Mouse (Mus musculus) ES-Bruce4 (cell line): ENCODE data around the gene Plk1.

Experiments used
- CTCF ChIP-seq: IDR thresholded peaks from one replicate; pipeline ENCODE4 v1.8.1; 2011; ENCODE audit warnings: low read depth, low read length
- POLR2A ChIP-seq: IDR thresholded peaks from one replicate; pipeline ENCODE4 v1.8.1; 2011; ENCODE audit warnings: low read length; ENCODE audit not compliant: insufficient read depth

GRCm38 (mm10) chr7:122167203-122167602 lies 8.0 kb downstream of the Plk1 start:
- no peak for TF ChIP-seq POLR2A
- TF ChIP-seq CTCF = no peak
